Mouse (Mus musculus) forebrain, embryonic 11.5 days (tissue): ENCODE measurements at regions not wholly inside any gene's neighbourhood (a gene's known extent, or its start where the extent isn't known, plus 50 kb on each side); places are given as distances from the start of the nearest gene placed in this dataset.
"Not testable (repeated sequence)": the region's sequence is repeated elsewhere in the genome, so short reads cannot be mapped to it uniquely, and the experiment has no call there.

ENCODE experiments used
- ATAC-seq: fragments of 200-750 bp; cut with Nextera tagmentation; replicated peaks from 2 replicates; pipeline ENCODE4 v1.8.0; 2017; ENCODE audit warnings: moderate TSS enrichment; ENCODE audit not compliant: low FRiP score
- DNase-seq: peaks from one replicate; pipeline ENCODE4 v3.0.0-alpha.2; 2017; ENCODE audit warnings: low spot score
- H3K27ac ChIP-seq: fragments of 300-500 bp; sonication (generic); 2 replicates; pipeline ENCODE4 v1.5.1; 2014; ENCODE audit warnings: low read depth, low read length
- H3K27me3 ChIP-seq: fragments of 300-500 bp; sonication (generic); 2 replicates; pipeline ENCODE4 v1.6.1; 2014; ENCODE audit warnings: mild to moderate bottlenecking, low read length, mixed read lengths; ENCODE audit not compliant: control insufficient read depth, insufficient read depth
- H3K36me3 ChIP-seq: fragments of 300-500 bp; sonication (generic); 2 replicates; pipeline ENCODE4 v1.6.1; 2014; ENCODE audit warnings: mild to moderate bottlenecking, low read length, moderate library complexity, mixed read lengths; ENCODE audit not compliant: control insufficient read depth, insufficient read depth
- H3K4me1 ChIP-seq: fragments of 300-500 bp; sonication (generic); replicated peaks from 2 replicates; pipeline ENCODE4 v1.6.1; 2014; ENCODE audit warnings: low read length, mixed read lengths; ENCODE audit not compliant: control insufficient read depth, insufficient read depth
- H3K4me2 ChIP-seq: fragments of 300-500 bp; sonication (generic); 2 replicates; pipeline ENCODE4 v1.6.1; 2014; ENCODE audit warnings: low read depth, mild to moderate bottlenecking, low read length, moderate library complexity, mixed read lengths; ENCODE audit not compliant: severe bottlenecking
- H3K4me3 ChIP-seq: fragments of 300-500 bp; sonication (generic); 2 replicates; pipeline ENCODE4 v1.5.1; 2014; ENCODE audit warnings: low read depth, low read length
- H3K9ac ChIP-seq: fragments of 300-500 bp; sonication (generic); 2 replicates; pipeline ENCODE4 v1.6.1; 2014; ENCODE audit warnings: low read length
- H3K9me3 ChIP-seq: fragments of 300-500 bp; sonication (generic); 2 replicates; pipeline ENCODE4 v1.6.1; 2016; ENCODE audit warnings: low read length, mixed read lengths; ENCODE audit not compliant: control insufficient read depth
- WGBS: fragments of 180-500 bp; shearing (Covaris S2); extraction: QIAGEN DNeasy Blood & Tissue Kit; methylation state at CpG from one replicate; pipeline ENCODE4 v1.1.7; 2014; 5-methylcytosine and 5-hydroxymethylcytosine counted together

GRCm38 (mm10) chr12:19387706-19388105 is 566.6 kb upstream of the Gm21863 start:
- not testable (repeated sequence) for H3K9me3 ChIP-seq, H3K27me3 ChIP-seq, H3K4me1 ChIP-seq, H3K4me2 ChIP-seq, DNase-seq, ATAC-seq, H3K27ac ChIP-seq, H3K36me3 ChIP-seq
- Histone ChIP-seq H3K9ac (peak overlapping the region; percentile 29; the same call in 1 of the 2 replicates), H3K4me3 (peak overlapping the region; percentile 28)
- WGBS = 3% methylated on average over 19 of the region's 53 CpGs
